Comparison of ENCODE assay signal across 9 mouse cellular contexts in the genomic region with DNA sequence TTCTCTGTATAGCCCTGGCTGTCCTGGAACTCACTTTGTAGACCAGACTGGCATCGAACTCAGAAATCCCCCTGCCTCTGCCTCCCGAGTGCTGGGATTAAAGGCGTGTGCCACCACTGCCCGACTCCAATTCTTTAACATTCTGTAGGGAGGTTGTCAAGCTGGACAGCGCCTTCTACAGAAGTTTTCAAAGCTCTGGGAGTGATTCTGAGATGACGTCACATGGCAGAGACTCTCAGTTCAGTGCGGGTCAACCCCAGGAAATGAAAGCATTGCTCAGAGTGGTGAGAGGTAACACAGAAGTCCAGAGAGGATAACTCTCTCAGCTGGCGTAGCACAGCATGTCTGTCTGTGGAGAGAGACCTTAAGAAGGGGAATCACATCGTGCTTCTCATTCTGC. TPM values are rescaled to one million over a fixed set of nuclear protein-coding genes. Genes with fewer than 3 reads are reported as not detected.
"Had no signal": no experiment of that assay in that cellular context is flagged by ENCODE, and none has a peak within 500 bp of the region (broad histone marks: within the 10 kb centered on the region; RNA-seq: fewer than 3 reads in every experiment).

No protein-coding gene starts in this region.

- H3K4me3 ChIP-seq: kidney, embryonic 15.5 days; left cerebral cortex, adult 2 months; limb, embryonic 12.5 days; limb, embryonic 15.5 days; liver, embryonic 15.5 days; lung, embryonic 15.5 days; neural tube, embryonic 12.5 days; neural tube, embryonic 15.5 days; stomach, embryonic 15.5 days had no signal

- H3K36me3 ChIP-seq: kidney, embryonic 15.5 days; limb, embryonic 12.5 days; limb, embryonic 15.5 days; liver, embryonic 15.5 days; lung, embryonic 15.5 days; neural tube, embryonic 12.5 days; neural tube, embryonic 15.5 days; stomach, embryonic 15.5 days had no signal

- H3K27ac ChIP-seq: kidney, embryonic 15.5 days; left cerebral cortex, adult 2 months; limb, embryonic 12.5 days; limb, embryonic 15.5 days; liver, embryonic 15.5 days; lung, embryonic 15.5 days; neural tube, embryonic 12.5 days; neural tube, embryonic 15.5 days; stomach, embryonic 15.5 days had no signal

RNA-seq across cellular contexts. Expression of gene Srcin1, which starts 47.2 kb away (rescaled TPM):
- polyA plus RNA-seq: liver, embryonic 15.5 days had no signal
